Mouse (Mus musculus) natural killer cell, adult 2 months (primary cell): Measurements from ENCODE around the gene Pkn3.
"Not testable (repeated sequence)": the region's sequence is repeated elsewhere in the genome, so short reads cannot be mapped to it uniquely, and the experiment has no call there.

Source experiments
- DNase-seq, 2 experiments: peaks; one replicate each; pipeline ENCODE4 v3.0.0; 2022; ENCODE audit warnings: low spot score in 2 of 2

The Pkn3 gene

DNA sequence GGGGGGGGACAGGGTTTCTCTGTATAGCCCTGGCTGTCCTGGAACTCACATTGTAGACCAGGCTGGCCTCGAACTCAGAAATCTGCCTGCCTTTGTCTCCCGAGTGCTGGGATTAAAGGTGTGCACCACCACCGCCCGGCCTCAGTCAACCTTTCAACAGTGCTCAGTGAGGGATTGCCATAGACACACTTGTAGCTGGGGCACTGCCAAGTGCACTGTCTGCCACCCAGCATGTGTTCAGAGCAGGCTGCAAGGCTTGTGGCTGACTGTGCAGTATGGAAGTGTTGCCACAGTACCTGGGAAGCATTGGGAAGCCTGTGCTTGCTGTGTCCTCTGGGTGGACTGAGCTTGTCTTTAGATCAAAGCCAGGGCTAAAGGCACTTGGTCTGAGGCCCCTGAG, 62.5 kb downstream of the Pkn3 start:
- DNase-seq: not testable (repeated sequence)
